Mouse (Mus musculus): ENCODE data around the gene Nsun4. TPM values are rescaled to one million over a fixed set of nuclear protein-coding genes. Genes with fewer than 3 reads are reported as not detected.

The Nsun4 gene
- total and polyA plus RNA-seq, 2 experiments: 11.8 to 14.5 TPM

GRCm38 (mm10) chr4:116017300-116017901 is 36.3 kb downstream of the Nsun4 start:
- no peak for DNase-seq (ENCODE audit: extremely low read depth, low read depth, low spot score)
- peak overlapping the region; percentile 99 for H3K9ac ChIP-seq (ENCODE audit: low read depth, low read length)
- 0% methylated on average over 60 of the region's 60 CpGs for WGBS
- H3K27ac ChIP-seq (replicated peaks; ENCODE audit: insufficient read depth, low read depth, low read length): peak overlapping the region; percentile 100
- no peaks in the 10 kb centered on the region; the same call in 1 of the 2 replicates for H3K36me3 ChIP-seq (ENCODE audit: control insufficient read depth, insufficient read depth, low read length)
- H3K4me1 ChIP-seq (ENCODE audit: control insufficient read depth, insufficient read depth, low read length): peaks cover 18% of the 10 kb centered on the region
- no peaks in the 10 kb centered on the region for H3K27me3 ChIP-seq (ENCODE audit: control insufficient read depth, insufficient read depth, low read length)
- peak overlapping the region; percentile 97 for H3K4me3 ChIP-seq (ENCODE audit: insufficient read depth, low read depth, low read length)
- peaks cover 33% of the 10 kb centered on the region; the same call in 1 of the 2 replicates for H3K79me2 ChIP-seq (ENCODE audit: control insufficient read depth, insufficient read depth, low read length)
- TF ChIP-seq POLR2A (IDR thresholded peaks at IDR 0.05; ENCODE audit: extremely low read depth, insufficient read depth, low read length): peak; percentile 51; the same call in 1 of the 2 replicates
- TF ChIP-seq CTCF (IDR thresholded peaks at IDR 0.05; ENCODE audit: low read depth, low read length): no peak

- no peaks in the 10 kb centered on the region for H3K27me3 ChIP-seq (ENCODE audit: control insufficient read depth, insufficient read depth, low read length)
- peaks cover 39% of the 10 kb centered on the region; the same call in 1 of the 2 replicates for H3K79me2 ChIP-seq (ENCODE audit: control insufficient read depth, insufficient read depth, low read length)
- H3K4me3 ChIP-seq (ENCODE audit: insufficient read depth, low read depth, low read length): peak overlapping the region; percentile 97
- peak; percentile 99 for DNase-seq (ENCODE audit: extremely low read depth, low read depth, low spot score)
- peak overlapping the region; percentile 99 for H3K9ac ChIP-seq (ENCODE audit: low read depth, low read length)
- TF ChIP-seq CTCF (IDR thresholded peaks at IDR 0.05; ENCODE audit: low read depth, low read length) (no peak), POLR2A (IDR thresholded peaks at IDR 0.05; ENCODE audit: extremely low read depth, insufficient read depth, low read length) (0 out of 2 replicates have a peak, but pooled peaks have one; percentile 5)
- WGBS: 4% methylated on average over 16 of the region's 16 CpGs
- H3K36me3 ChIP-seq (ENCODE audit: control insufficient read depth, insufficient read depth, low read length): no peaks in the 10 kb centered on the region; the same call in 1 of the 2 replicates
- peaks cover 20% of the 10 kb centered on the region for H3K4me1 ChIP-seq (ENCODE audit: control insufficient read depth, insufficient read depth, low read length)
- peak overlapping the region; percentile 100 for H3K27ac ChIP-seq (replicated peaks; ENCODE audit: insufficient read depth, low read depth, low read length)
Observed at GRCm38 (mm10) chr4:116016862-116017299, 36.8 kb downstream of the Nsun4 start.

GRCm38 (mm10) chr4:116016396-116016795 is 37.3 kb downstream of the Nsun4 start:
- peak overlapping the region; percentile 53 for H3K4me3 ChIP-seq (ENCODE audit: insufficient read depth, low read depth, low read length)
- no peaks in the 10 kb centered on the region; the same call in 1 of the 2 replicates for H3K36me3 ChIP-seq (ENCODE audit: control insufficient read depth, insufficient read depth, low read length)
- no peaks in the 10 kb centered on the region for H3K27me3 ChIP-seq (ENCODE audit: control insufficient read depth, insufficient read depth, low read length)
- H3K4me1 ChIP-seq (ENCODE audit: control insufficient read depth, insufficient read depth, low read length): peaks cover 23% of the 10 kb centered on the region
- peak overlapping the region; percentile 55 for H3K9ac ChIP-seq (ENCODE audit: low read depth, low read length)
- 25% methylated on average over 3 of the region's 3 CpGs for WGBS
- DNase-seq (ENCODE audit: extremely low read depth, low read depth, low spot score): peak; percentile 66
- TF ChIP-seq CTCF (IDR thresholded peaks at IDR 0.05; ENCODE audit: low read depth, low read length) (no peak), POLR2A (IDR thresholded peaks at IDR 0.05; ENCODE audit: extremely low read depth, insufficient read depth, low read length) (no peak)
- peak overlapping the region; percentile 100 for H3K27ac ChIP-seq (replicated peaks; ENCODE audit: insufficient read depth, low read depth, low read length)
- H3K79me2 ChIP-seq (ENCODE audit: control insufficient read depth, insufficient read depth, low read length): peaks cover 43% of the 10 kb centered on the region; the same call in 1 of the 2 replicates

- Histone ChIP-seq H3K9ac (ENCODE audit: low read depth, low read length) (peak overlapping the region; percentile 55), H3K79me2 (ENCODE audit: control insufficient read depth, insufficient read depth, low read length) (peaks cover 47% of the 10 kb centered on the region; the same call in 1 of the 2 replicates), H3K36me3 (ENCODE audit: control insufficient read depth, insufficient read depth, low read length) (no peaks in the 10 kb centered on the region; the same call in 1 of the 2 replicates), H3K27ac (replicated peaks; ENCODE audit: insufficient read depth, low read depth, low read length) (peak overlapping the region; percentile 100), H3K4me1 (ENCODE audit: control insufficient read depth, insufficient read depth, low read length) (peaks cover 25% of the 10 kb centered on the region), H3K4me3 (ENCODE audit: insufficient read depth, low read depth, low read length) (peak overlapping the region; percentile 53), H3K27me3 (ENCODE audit: control insufficient read depth, insufficient read depth, low read length) (no peaks in the 10 kb centered on the region)
- WGBS: 17% methylated on average over 8 of the region's 8 CpGs
- no peak for TF ChIP-seq POLR2A (IDR thresholded peaks at IDR 0.05; ENCODE audit: extremely low read depth, insufficient read depth, low read length)
- no peak for TF ChIP-seq CTCF (IDR thresholded peaks at IDR 0.05; ENCODE audit: low read depth, low read length)
- no peak for DNase-seq (ENCODE audit: extremely low read depth, low read depth, low spot score)
Observed at GRCm38 (mm10) chr4:116015996-116016395, 37.7 kb downstream of the Nsun4 start.

- whole genome bisulfite sequencing: 16% methylated on average over 5 of the region's 5 CpGs
- Histone ChIP-seq H3K27me3 (ENCODE audit: control insufficient read depth, insufficient read depth, low read length) (no peaks in the 10 kb centered on the region), H3K4me1 (ENCODE audit: control insufficient read depth, insufficient read depth, low read length) (peaks cover 28% of the 10 kb centered on the region)
Observed at GRCm38 (mm10) chr4:116015502-116015901, 38.2 kb downstream of the Nsun4 start.

More at GRCm38 (mm10) chr4:116015502-116015901, 38.2 kb downstream of the Nsun4 start:
- Histone ChIP-seq H3K36me3 (ENCODE audit: control insufficient read depth, insufficient read depth, low read length) (no peaks in the 10 kb centered on the region; the same call in 1 of the 2 replicates), H3K27ac (replicated peaks; ENCODE audit: insufficient read depth, low read depth, low read length) (peak overlapping the region; percentile 100), H3K79me2 (ENCODE audit: control insufficient read depth, insufficient read depth, low read length) (peaks cover 52% of the 10 kb centered on the region; the same call in 1 of the 2 replicates), H3K4me3 (ENCODE audit: insufficient read depth, low read depth, low read length) (0 out of 2 replicates have a peak overlapping the region, but pooled peaks have one; percentile 15), H3K9ac (ENCODE audit: low read depth, low read length) (peak overlapping the region; percentile 37)
- no peak for TF ChIP-seq POLR2A (IDR thresholded peaks at IDR 0.05; ENCODE audit: extremely low read depth, insufficient read depth, low read length)
- no peak for TF ChIP-seq CTCF (IDR thresholded peaks at IDR 0.05; ENCODE audit: low read depth, low read length)
- DNase-seq (ENCODE audit: extremely low read depth, low read depth, low spot score): peak; percentile 91

All from liver, adult 2 months (tissue).